Mouse (Mus musculus) E14TG2a.4 (cell line): ENCODE measurements at regions not wholly inside any gene's neighbourhood (a gene's known extent, or its start where the extent isn't known, plus 50 kb on each side); places are given as distances from the start of the nearest gene placed in this dataset.

ENCODE experiments used
- CTCF ChIP-seq: conservative IDR thresholded peaks from 2 replicates; pipeline ENCODE4 v1.5.1; 2014; ENCODE audit warnings: low read length
- NANOG ChIP-seq: IDR thresholded peaks from 2 replicates; pipeline ENCODE4 v1.6.1; 2014; ENCODE audit warnings: borderline replicate concordance, low read length, mixed read lengths
- POU5F1 ChIP-seq: IDR thresholded peaks from 2 replicates; pipeline ENCODE4 v1.6.1; 2014; ENCODE audit warnings: low read length, borderline replicate concordance

- TF ChIP-seq CTCF (no peak), POU5F1 (no peak), NANOG (no peak)
Observed at GRCm38 (mm10) chr4:32092320-32093041, 128.6 kb downstream of the Map3k7 start.
